12 mouse cellular contexts compared by ENCODE assay signal in genomic region chr2:77184049-77184571, GRCm38 (mm10). TPM values are rescaled to one million over a fixed set of nuclear protein-coding genes. Genes with fewer than 3 reads are reported as not detected.
A peak's percentile ranks its signal among the peaks of the same experiment; 100 is the strongest.
DNase-seq lines count a peak whose midpoint lies in the region; ATAC-seq lines count a peak whose summit lies in the region.
"Had no signal": no experiment of that assay in that cellular context is flagged by ENCODE, and none has a peak within 500 bp of the region (broad histone marks: within the 10 kb centered on the region; RNA-seq: fewer than 3 reads in every experiment).

No protein-coding gene starts in this region.

- H3K27ac ChIP-seq in forebrain, embryonic 14.5 days (ENCODE audit: low read depth, low read length): no peak overlapping the region
- H3K27ac ChIP-seq in forebrain, embryonic 11.5 days (ENCODE audit: low read depth, low read length): no peak overlapping the region
- peak overlapping the region; percentile 69 for H3K27ac ChIP-seq in heart, embryonic 16.5 days (ENCODE audit: low read length)
- no peak overlapping the region for H3K27ac ChIP-seq in neural tube, embryonic 14.5 days (ENCODE audit: low read depth, low read length)
- no peak overlapping the region for H3K27ac ChIP-seq in neural tube, embryonic 15.5 days (replicated peaks)
- H3K27ac ChIP-seq in stomach, embryonic 16.5 days (ENCODE audit: low read length): peak overlapping the region; percentile 29; the same call in 1 of the 2 replicates
- H3K27ac ChIP-seq in limb, embryonic 10.5 days: no peak overlapping the region
- H3K27ac ChIP-seq: liver, embryonic 13.5 days; macrophage had no signal

- no peak overlapping the region for H3K4me3 ChIP-seq in forebrain, embryonic 14.5 days (ENCODE audit: low read depth, low read length)
- no peak overlapping the region for H3K4me3 ChIP-seq in forebrain, embryonic 11.5 days (ENCODE audit: low read depth, low read length)
- no peak overlapping the region for H3K4me3 ChIP-seq in heart, embryonic 16.5 days (ENCODE audit: low read length)
- no peak overlapping the region for H3K4me3 ChIP-seq in neural tube, embryonic 14.5 days (ENCODE audit: low read depth, low read length)
- H3K4me3 ChIP-seq in neural tube, embryonic 15.5 days (replicated peaks): no peak overlapping the region
- H3K4me3 ChIP-seq in stomach, embryonic 16.5 days (replicated peaks; ENCODE audit: low read length): no peak overlapping the region
- H3K4me3 ChIP-seq in limb, embryonic 10.5 days: no peak overlapping the region
- H3K4me3 ChIP-seq: liver, embryonic 13.5 days had no signal

- peak; percentile 37 for DNase-seq in forebrain, embryonic 14.5 days (ENCODE audit: low spot score)
- no peak for DNase-seq in forebrain, embryonic 11.5 days (ENCODE audit: low spot score)
- no peak for DNase-seq in heart, adult 18-20 months
- no peak for DNase-seq in limb, embryonic 10.5 days (ENCODE audit: low spot score)
- DNase-seq: kidney, adult 2 months; liver, embryonic 13.5 days; thymus, postnatal 36 days had no signal

- peaks cover 29% of the 10 kb centered on the region for H3K36me3 ChIP-seq in forebrain, embryonic 14.5 days (ENCODE audit: control insufficient read depth, insufficient read depth, low read length)
- no peaks in the 10 kb centered on the region; the same call in 1 of the 2 replicates for H3K36me3 ChIP-seq in forebrain, embryonic 11.5 days (ENCODE audit: control insufficient read depth, insufficient read depth, low read length)
- H3K36me3 ChIP-seq in heart, embryonic 16.5 days (ENCODE audit: control insufficient read depth, insufficient read depth): peaks cover 3% of the 10 kb centered on the region; the same call in 1 of the 2 replicates
- H3K36me3 ChIP-seq in neural tube, embryonic 14.5 days (ENCODE audit: control insufficient read depth, insufficient read depth, low read length): 0 out of 2 replicates have a peak, but pooled peaks cover 6% of the 10 kb centered on the region
- peaks cover 22% of the 10 kb centered on the region for H3K36me3 ChIP-seq in neural tube, embryonic 15.5 days
- H3K36me3 ChIP-seq in stomach, embryonic 16.5 days (ENCODE audit: control insufficient read depth, insufficient read depth, low read length): no peaks in the 10 kb centered on the region
- peaks cover 43% of the 10 kb centered on the region for H3K36me3 ChIP-seq in limb, embryonic 10.5 days
- H3K36me3 ChIP-seq: liver, embryonic 13.5 days had no signal

- ATAC-seq in forebrain, embryonic 14.5 days: no peak
- ATAC-seq in forebrain, embryonic 11.5 days (replicated peaks; ENCODE audit: low FRiP score): no peak
- no peak for ATAC-seq in heart, embryonic 16.5 days (replicated peaks; ENCODE audit: extremely low read depth, insufficient read depth, low FRiP score)
- ATAC-seq in neural tube, embryonic 14.5 days (ENCODE audit: low read depth): peak; percentile 41; the same call in 1 of the 2 replicates
- ATAC-seq in neural tube, embryonic 15.5 days (ENCODE audit: low FRiP score): no peak
- ATAC-seq in stomach, embryonic 16.5 days (ENCODE audit: insufficient read depth, low FRiP score): no peak

- no peak overlapping the region for H3K9ac ChIP-seq in forebrain, embryonic 14.5 days (ENCODE audit: low read length)
- no peak overlapping the region for H3K9ac ChIP-seq in forebrain, embryonic 11.5 days (ENCODE audit: low read length)
- no peak overlapping the region for H3K9ac ChIP-seq in heart, embryonic 16.5 days (ENCODE audit: low read length)
- H3K9ac ChIP-seq in neural tube, embryonic 14.5 days (replicated peaks; ENCODE audit: low read depth, low read length): no peak overlapping the region
- no peak overlapping the region for H3K9ac ChIP-seq in neural tube, embryonic 15.5 days (replicated peaks)
- H3K9ac ChIP-seq in stomach, embryonic 16.5 days (ENCODE audit: low read length): no peak overlapping the region
- H3K9ac ChIP-seq: liver, embryonic 13.5 days had no signal

- H3K4me1 ChIP-seq in forebrain, embryonic 14.5 days (ENCODE audit: control insufficient read depth, insufficient read depth, low read length): no peaks in the 10 kb centered on the region
- H3K4me1 ChIP-seq in forebrain, embryonic 11.5 days (replicated peaks; ENCODE audit: control insufficient read depth, insufficient read depth, low read length): no peaks in the 10 kb centered on the region
- H3K4me1 ChIP-seq in heart, embryonic 16.5 days (ENCODE audit: control insufficient read depth, insufficient read depth, low read length): peaks cover 34% of the 10 kb centered on the region
- H3K4me1 ChIP-seq in neural tube, embryonic 14.5 days (ENCODE audit: control insufficient read depth, insufficient read depth, low read length): no peaks in the 10 kb centered on the region; the same call in 1 of the 2 replicates
- peaks cover 4% of the 10 kb centered on the region; the same call in 1 of the 2 replicates for H3K4me1 ChIP-seq in neural tube, embryonic 15.5 days
- H3K4me1 ChIP-seq in stomach, embryonic 16.5 days (ENCODE audit: control insufficient read depth, insufficient read depth, low read length): peaks cover 4% of the 10 kb centered on the region
- no peaks in the 10 kb centered on the region for H3K4me1 ChIP-seq in limb, embryonic 10.5 days

- H3K4me2 ChIP-seq in forebrain, embryonic 14.5 days (ENCODE audit: low read length): no peak overlapping the region
- no peak overlapping the region for H3K4me2 ChIP-seq in forebrain, embryonic 11.5 days (ENCODE audit: low read depth, low read length, severe bottlenecking)
- no peak overlapping the region for H3K4me2 ChIP-seq in heart, embryonic 16.5 days (ENCODE audit: low read depth, low read length)
- no peak overlapping the region for H3K4me2 ChIP-seq in neural tube, embryonic 14.5 days (ENCODE audit: low read depth, low read length)
- no peak overlapping the region for H3K4me2 ChIP-seq in neural tube, embryonic 15.5 days
- no peak overlapping the region for H3K4me2 ChIP-seq in stomach, embryonic 16.5 days (ENCODE audit: low read depth, low read length)
- H3K4me2 ChIP-seq: liver, embryonic 13.5 days had no signal

- H3K9me3 ChIP-seq in forebrain, embryonic 14.5 days (replicated peaks; ENCODE audit: control insufficient read depth, low read length): 0 out of 2 replicates have a peak, but pooled peaks cover 4% of the 10 kb centered on the region
- no peaks in the 10 kb centered on the region for H3K9me3 ChIP-seq in forebrain, embryonic 11.5 days (ENCODE audit: control insufficient read depth, low read length)
- no peaks in the 10 kb centered on the region for H3K9me3 ChIP-seq in heart, embryonic 16.5 days (replicated peaks; ENCODE audit: control insufficient read depth, low read length)
- H3K9me3 ChIP-seq in neural tube, embryonic 14.5 days (ENCODE audit: control insufficient read depth, low read length): no peaks in the 10 kb centered on the region
- H3K9me3 ChIP-seq in neural tube, embryonic 15.5 days (replicated peaks): no peaks in the 10 kb centered on the region
- H3K9me3 ChIP-seq in stomach, embryonic 16.5 days (replicated peaks; ENCODE audit: control insufficient read depth, low read length): 0 out of 2 replicates have a peak, but pooled peaks cover 4% of the 10 kb centered on the region
- H3K9me3 ChIP-seq in limb, embryonic 10.5 days (replicated peaks): no peaks in the 10 kb centered on the region
- H3K9me3 ChIP-seq: liver, embryonic 13.5 days had no signal

- H3K27me3 ChIP-seq in forebrain, embryonic 14.5 days (replicated peaks; ENCODE audit: control insufficient read depth, insufficient read depth, low read length): no peaks in the 10 kb centered on the region
- H3K27me3 ChIP-seq in forebrain, embryonic 11.5 days (ENCODE audit: control insufficient read depth, insufficient read depth, low read length): no peaks in the 10 kb centered on the region
- H3K27me3 ChIP-seq in heart, embryonic 16.5 days (ENCODE audit: control insufficient read depth, insufficient read depth, low read length): no peaks in the 10 kb centered on the region
- no peaks in the 10 kb centered on the region for H3K27me3 ChIP-seq in neural tube, embryonic 14.5 days (ENCODE audit: control insufficient read depth, insufficient read depth, low read length)
- H3K27me3 ChIP-seq in neural tube, embryonic 15.5 days (replicated peaks): no peaks in the 10 kb centered on the region
- no peaks in the 10 kb centered on the region for H3K27me3 ChIP-seq in stomach, embryonic 16.5 days (ENCODE audit: control insufficient read depth, insufficient read depth, low read length)
- H3K27me3 ChIP-seq in limb, embryonic 10.5 days (ENCODE audit: low read depth, poor library complexity, severe bottlenecking): no peaks in the 10 kb centered on the region
- H3K27me3 ChIP-seq: liver, embryonic 13.5 days had no signal

- WGBS in forebrain, embryonic 14.5 days: 43% methylated on average over 8 of the region's 8 CpGs
- WGBS in forebrain, embryonic 11.5 days: 87% methylated on average over 8 of the region's 8 CpGs
- 25% methylated on average over 8 of the region's 8 CpGs for WGBS in heart, embryonic 16.5 days
- 54% methylated on average over 8 of the region's 8 CpGs for WGBS in neural tube, embryonic 14.5 days
- 43% methylated on average over 8 of the region's 8 CpGs for WGBS in neural tube, embryonic 15.5 days
- 45% methylated on average over 8 of the region's 8 CpGs for WGBS in stomach, embryonic 16.5 days
- 91% methylated on average over 8 of the region's 8 CpGs for WGBS in limb, embryonic 10.5 days

RNA-seq across cellular contexts. Expression of gene Ccdc141, which starts 13.7 kb away (rescaled TPM):
- 4.3 and 5.1 TPM in 2 replicates for polyA plus RNA-seq in forebrain, embryonic 14.5 days (2014; fragmentation: Nextera tagmentation; extraction: Ambion mirVana)
- 2.4 and 3.4 TPM in 2 replicates for polyA plus RNA-seq in forebrain, embryonic 11.5 days (2014; fragmentation: Nextera tagmentation; extraction: Ambion mirVana)
- polyA plus RNA-seq in heart, embryonic 16.5 days (2015; fragmentation: Nextera tagmentation; extraction: Ambion mirVana): 139 and 153 TPM in 2 replicates
- 100 to 1,000 TPM; 149 to 219 TPM for total RNA-seq in heart, adult 18-20 months (2021)
- 5.7 and 6.9 TPM in 2 replicates for polyA plus RNA-seq in neural tube, embryonic 14.5 days (2014; fragmentation: Nextera tagmentation; extraction: Ambion mirVana)
- polyA plus RNA-seq in neural tube, embryonic 15.5 days (2015; fragmentation: Nextera tagmentation; extraction: Ambion mirVana): 7.1 and 9.6 TPM in 2 replicates
- 12.1 and 12.9 TPM in 2 replicates for polyA plus RNA-seq in stomach, embryonic 16.5 days (2015; fragmentation: Nextera tagmentation; extraction: Ambion mirVana)
- polyA plus RNA-seq in limb, embryonic 10.5 days (2016; fragmentation: Nextera tagmentation; extraction: Ambion mirVana): 2.1 and 4.4 TPM in 2 replicates

Comparison
In these comparisons a context has a peak if more than half of its experiments do, and no peak if none do; other contexts are left out.
1. H3K27ac ChIP-seq: peak in heart, embryonic 16.5 days (single experiment) and stomach, embryonic 16.5 days (single experiment); none in forebrain, embryonic 14.5 days (single experiment), forebrain, embryonic 11.5 days (single experiment), neural tube, embryonic 14.5 days (single experiment), neural tube, embryonic 15.5 days (single experiment) and limb, embryonic 10.5 days (single experiment).
2. RNA of gene Ccdc141, which starts 13.7 kb away (polyA plus RNA-seq): 139 to 153 TPM in heart, embryonic 16.5 days; 12.1 to 12.9 TPM in stomach, embryonic 16.5 days, 7.1 to 9.6 TPM in neural tube, embryonic 15.5 days, 5.7 to 6.9 TPM in neural tube, embryonic 14.5 days, 2.1 to 4.4 TPM in limb, embryonic 10.5 days, 4.3 to 5.1 TPM in forebrain, embryonic 14.5 days and 2.4 to 3.4 TPM in forebrain, embryonic 11.5 days; every median in the first group is over 10 times any median in the second.